Mouse (Mus musculus) lung, postnatal 0 days (tissue): ENCODE data around the gene Dbnl. TPM values are rescaled to one million over a fixed set of nuclear protein-coding genes. Genes with fewer than 3 reads are reported as not detected.
A peak's percentile ranks its signal among the peaks of the same experiment; 100 is the strongest.

Experiments
- ATAC-seq: fragments of 200-750 bp; cut with Nextera tagmentation; 2 replicates; pipeline ENCODE4 v1.8.0; 2017; ENCODE audit warnings: moderate library complexity
- DNase-seq: peaks from one replicate; pipeline ENCODE4 v3.0.0-alpha.2; 2016; ENCODE audit warnings: low spot score
- H3K27ac ChIP-seq: fragments of 300-500 bp; sonication (generic); 2 replicates; pipeline ENCODE4 v1.5.1; 2014; ENCODE audit warnings: antibody characterized with exemption, mild to moderate bottlenecking, low read length, mixed read lengths
- H3K27me3 ChIP-seq: fragments of 300-500 bp; sonication (generic); replicated peaks from 2 replicates; pipeline ENCODE4 v1.6.1; 2014; ENCODE audit warnings: low read length, mixed read lengths; ENCODE audit not compliant: insufficient read depth
- H3K36me3 ChIP-seq: fragments of 300-500 bp; sonication (generic); 2 replicates; pipeline ENCODE4 v1.6.1; 2014; ENCODE audit warnings: low read length, mixed read lengths; ENCODE audit not compliant: insufficient read depth
- H3K4me1 ChIP-seq: fragments of 300-500 bp; sonication (generic); 2 replicates; pipeline ENCODE4 v1.6.1; 2014; ENCODE audit warnings: antibody characterized with exemption, low read depth, low read length, mixed read lengths; ENCODE audit not compliant: insufficient read depth
- H3K4me2 ChIP-seq: fragments of 300-500 bp; sonication (generic); replicated peaks from 2 replicates; pipeline ENCODE4 v1.6.1; 2014; ENCODE audit warnings: low read depth, mild to moderate bottlenecking, low read length, moderate library complexity, mixed read lengths
- H3K4me3 ChIP-seq: fragments of 300-500 bp; sonication (generic); 2 replicates; pipeline ENCODE4 v1.5.1; 2014; ENCODE audit warnings: low read depth, low read length
- H3K9ac ChIP-seq: fragments of 300-500 bp; sonication (generic); replicated peaks from 2 replicates; pipeline ENCODE4 v1.6.1; 2014; ENCODE audit warnings: low read depth, mild to moderate bottlenecking
- H3K9me3 ChIP-seq: fragments of 300-500 bp; sonication (generic); 2 replicates; pipeline ENCODE4 v1.6.1; 2016; ENCODE audit warnings: low read length, mixed read lengths
- CTCF ChIP-seq: IDR thresholded peaks from 2 replicates; pipeline ENCODE4 v1.5.1; 2016; ENCODE audit warnings: antibody characterized with exemption, mild to moderate bottlenecking
- EP300 ChIP-seq: IDR thresholded peaks from 2 replicates; pipeline ENCODE4 v1.6.1; 2016; ENCODE audit warnings: antibody characterized with exemption, mild to moderate bottlenecking, control low read depth
- WGBS: fragments of 180-500 bp; shearing (Covaris S2); extraction: QIAGEN DNeasy Blood & Tissue Kit; methylation state at CpG from one replicate; pipeline ENCODE4 v1.1.7; 2014; 5-methylcytosine and 5-hydroxymethylcytosine counted together
- polyA plus RNA-seq: library from polyadenylated mRNA; unstranded; fragments of >200 nt; fragmentation: Nextera tagmentation; extraction: Ambion mirVana; gene quantifications from 2 replicates; pipeline ENCODE4 v1.2.1, GENCODE M21; 2015

The Dbnl gene
- polyA plus RNA-seq, 1 experiment from 2014 or later, result 98.0 TPM

DNA sequence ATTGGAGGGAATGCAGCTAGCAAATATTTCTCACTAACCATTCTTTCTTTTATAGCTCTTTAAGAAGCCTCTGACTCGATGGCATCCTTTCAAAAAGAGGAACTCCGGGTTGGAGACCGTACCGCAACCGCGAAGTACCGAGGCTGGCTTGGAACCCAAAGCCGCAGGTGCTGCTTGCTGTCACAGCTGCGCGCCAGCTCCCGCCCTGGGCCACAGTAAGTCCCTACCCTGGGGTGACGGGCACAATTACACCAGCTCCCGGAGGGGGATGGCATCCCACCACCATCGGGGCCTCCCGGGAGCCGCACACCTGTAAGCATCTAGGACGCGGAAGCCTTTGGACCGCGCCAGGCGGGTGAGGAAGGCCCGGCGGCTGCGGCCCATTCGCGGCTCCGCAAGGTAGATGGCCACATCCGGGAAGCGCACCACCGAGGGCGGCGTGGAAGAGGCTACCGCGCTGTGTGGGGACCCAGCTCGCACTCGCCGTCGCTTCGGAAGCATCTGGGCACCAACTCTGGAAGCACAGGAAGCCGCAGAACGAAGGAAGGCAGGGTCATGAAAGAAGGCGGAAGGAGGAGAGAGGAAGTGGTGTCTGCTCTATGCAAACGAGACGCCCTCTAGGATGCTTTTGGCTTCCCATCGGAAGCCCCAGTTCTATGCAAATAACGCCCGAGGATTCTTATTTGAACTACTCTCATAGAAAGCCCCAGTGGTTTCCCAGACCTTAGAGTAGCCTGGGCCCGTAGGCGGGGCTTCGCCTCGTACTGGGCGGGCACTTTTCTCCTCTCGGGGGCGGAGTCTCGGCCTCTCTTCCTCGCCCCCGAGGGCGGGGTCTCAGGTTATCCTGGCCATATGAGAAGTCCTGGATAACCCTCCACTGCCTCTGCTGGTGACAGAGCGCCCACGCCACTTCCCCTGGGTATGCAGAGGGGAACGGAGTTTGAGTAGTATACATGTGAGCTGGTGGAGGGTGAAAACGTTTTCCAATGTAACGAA, 49.3 kb downstream of the Dbnl start, which contains the start of gene Polm:
Gene Polm, minus strand, starts transcription at position 766 of the 996 bp plus-strand sequence.
- Histone ChIP-seq H3K4me2 (peak within 1 kb of the TSS; percentile 96), H3K4me1 (peaks cover 4% of the 10 kb centered on the region; the same call in 1 of the 2 replicates), H3K4me3 (peak within 1 kb of the TSS; percentile 67), H3K27me3 (no peaks in the 10 kb centered on the region), H3K9me3 (no peaks in the 10 kb centered on the region), H3K27ac (peak within 1 kb of the TSS; percentile 85), H3K36me3 (0 out of 2 replicates have a peak, but pooled peaks cover 7% of the 10 kb centered on the region), H3K9ac (peak within 1 kb of the TSS; percentile 64)
- DNase-seq (peak; percentile 98), ATAC-seq (peak; percentile 95)
- WGBS, result under 1% methylated on average over 63 of the region's 63 CpGs
- TF ChIP-seq CTCF (peak; percentile 89), EP300 (peak; percentile 55; the same call in 1 of the 2 replicates)

DNA sequence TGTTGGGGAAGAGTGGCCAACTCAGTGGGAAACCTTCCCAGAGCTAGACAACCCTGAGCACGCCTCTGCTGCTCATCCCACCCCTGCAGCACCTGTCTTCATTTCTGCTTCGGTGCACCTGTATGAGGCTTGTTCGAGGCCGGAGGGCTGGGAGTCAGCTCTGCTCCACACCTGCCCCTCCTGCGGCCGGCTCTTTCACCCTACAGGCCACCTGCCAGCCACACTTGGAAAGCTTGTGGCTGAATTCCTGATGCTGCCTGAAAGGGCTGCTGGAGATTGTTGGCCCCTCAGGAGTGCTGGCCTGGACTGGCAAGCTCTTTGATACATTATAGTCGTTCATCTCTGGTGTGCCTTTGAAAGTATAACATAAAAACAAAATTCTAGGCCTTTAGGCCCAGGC, 52.1 kb downstream of the Dbnl start:
- WGBS, result 75% methylated on average over 7 of the region's 7 CpGs
- TF ChIP-seq EP300, result no peak
- TF ChIP-seq CTCF, result no peak

DNA sequence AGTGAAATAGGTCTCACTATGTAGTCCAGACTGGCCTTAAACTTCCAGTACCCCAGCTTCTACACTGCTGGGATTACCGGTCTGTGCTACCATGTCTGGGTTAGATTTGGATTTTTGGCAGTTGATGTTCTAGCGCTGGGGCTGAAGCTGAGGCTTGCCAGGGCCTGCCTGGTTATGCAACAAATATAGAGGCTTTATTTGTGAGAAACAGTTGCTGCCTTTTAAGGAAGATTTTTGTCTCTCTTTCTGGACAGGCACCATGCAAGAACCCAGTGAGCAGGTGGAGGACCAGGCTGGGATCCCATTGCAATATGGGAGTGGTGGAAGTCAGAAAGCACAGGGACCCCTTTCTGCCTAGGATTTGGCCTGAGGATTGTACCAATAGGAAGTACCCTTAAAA, 53.5 kb downstream of the Dbnl start:
- 90% methylated on average over 2 of the region's 2 CpGs for WGBS
- Histone ChIP-seq H3K9ac (no peak overlapping the region), H3K4me2 (no peak overlapping the region), H3K27me3 (no peaks in the 10 kb centered on the region), H3K27ac (no peak overlapping the region), H3K4me3 (no peak overlapping the region), H3K9me3 (no peaks in the 10 kb centered on the region), H3K36me3 (no peaks in the 10 kb centered on the region), H3K4me1 (peaks cover 4% of the 10 kb centered on the region; the same call in 1 of the 2 replicates)
- DNase-seq (no peak), ATAC-seq (no peak)
- TF ChIP-seq EP300 (no peak), CTCF (no peak)

More for the DNA sequence above, 52.1 kb downstream of the Dbnl start:
- H3K36me3 ChIP-seq, result no peaks in the 10 kb centered on the region
- peaks cover 4% of the 10 kb centered on the region; the same call in 1 of the 2 replicates for H3K4me1 ChIP-seq
- H3K9me3 ChIP-seq, result no peaks in the 10 kb centered on the region
- H3K27me3 ChIP-seq, result no peaks in the 10 kb centered on the region
- H3K4me3 ChIP-seq, result no peak overlapping the region
- ATAC-seq (no peak), DNase-seq (no peak)
- no peak overlapping the region for H3K9ac ChIP-seq
- no peak overlapping the region for H3K4me2 ChIP-seq
- no peak overlapping the region for H3K27ac ChIP-seq

DNA sequence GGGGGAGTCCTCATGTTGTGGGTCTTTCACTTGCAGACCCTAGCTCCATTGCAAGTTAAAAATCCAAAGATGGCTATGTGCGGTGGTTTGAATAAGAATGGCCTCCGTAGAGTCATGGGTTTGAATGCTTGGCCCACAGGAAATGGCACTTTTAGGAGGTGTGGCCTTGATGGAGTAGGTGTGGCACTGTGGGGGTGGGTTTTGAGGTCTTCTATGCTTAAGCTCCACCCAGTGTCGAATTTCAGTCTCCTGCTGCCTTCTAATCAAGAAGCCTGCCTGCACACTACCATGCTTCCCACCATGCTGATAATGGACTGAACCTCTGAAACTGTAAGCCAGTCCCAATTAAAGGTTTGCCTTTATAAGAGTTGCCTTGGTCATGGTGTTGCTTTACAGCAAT, 54.8 kb downstream of the Dbnl start:
- H3K27ac ChIP-seq, result no peak overlapping the region
- H3K36me3 ChIP-seq, result no peaks in the 10 kb centered on the region
- H3K4me2 ChIP-seq, result no peak overlapping the region
- no peak overlapping the region for H3K4me3 ChIP-seq
- ATAC-seq (no peak), DNase-seq (no peak)
- no peaks in the 10 kb centered on the region for H3K27me3 ChIP-seq
- no peaks in the 10 kb centered on the region for H3K4me1 ChIP-seq
- WGBS, result 82% methylated on average over 3 of the region's 3 CpGs
- no peak overlapping the region for H3K9ac ChIP-seq
- H3K9me3 ChIP-seq, result no peaks in the 10 kb centered on the region
- TF ChIP-seq CTCF (no peak), EP300 (no peak)

DNA sequence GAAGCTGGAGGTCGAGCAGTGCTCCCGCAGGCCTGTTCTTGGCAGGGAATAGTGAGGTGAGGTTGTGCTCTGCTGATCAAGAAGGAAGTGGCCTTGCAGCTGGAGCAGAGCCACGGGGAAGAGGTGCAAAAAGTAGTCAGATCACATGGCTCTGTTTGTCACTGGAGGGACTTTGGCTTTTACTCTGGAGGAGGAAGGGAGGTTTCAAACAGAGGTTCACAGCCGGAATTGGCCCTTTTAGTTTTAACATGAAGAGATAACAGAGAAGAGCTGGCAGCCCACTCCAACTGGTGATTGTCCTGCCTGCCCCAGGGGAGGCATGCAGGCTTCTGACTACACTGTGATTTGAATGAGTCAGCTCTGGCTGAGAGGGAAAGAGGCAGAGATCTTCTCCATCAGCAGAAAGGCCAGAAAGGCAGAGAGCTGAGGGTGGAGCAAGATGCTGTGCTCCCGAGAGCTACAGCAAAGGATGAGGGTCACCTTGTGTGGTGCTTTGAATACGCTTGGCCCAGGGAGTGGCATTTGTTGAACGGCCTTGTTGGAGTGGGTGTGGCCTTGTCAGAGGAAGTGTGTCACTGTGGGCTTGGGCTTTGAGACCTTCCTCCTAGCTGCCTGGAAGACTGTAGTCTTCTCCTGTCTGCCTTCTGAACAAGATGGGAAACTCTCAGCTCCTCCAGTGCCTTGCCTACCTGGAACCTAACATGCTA, 58.5 kb downstream of the Dbnl start:
- DNase-seq, result no peak
- no peak for ATAC-seq
- Histone ChIP-seq H3K4me3 (no peak overlapping the region), H3K36me3 (no peaks in the 10 kb centered on the region), H3K27ac (no peak overlapping the region), H3K4me2 (no peak overlapping the region), H3K9ac (no peak overlapping the region), H3K4me1 (no peaks in the 10 kb centered on the region), H3K9me3 (no peaks in the 10 kb centered on the region), H3K27me3 (no peaks in the 10 kb centered on the region)
- no peak for TF ChIP-seq CTCF
- TF ChIP-seq EP300, result no peak
- WGBS, result 42% methylated on average over 7 of the region's 7 CpGs

DNA sequence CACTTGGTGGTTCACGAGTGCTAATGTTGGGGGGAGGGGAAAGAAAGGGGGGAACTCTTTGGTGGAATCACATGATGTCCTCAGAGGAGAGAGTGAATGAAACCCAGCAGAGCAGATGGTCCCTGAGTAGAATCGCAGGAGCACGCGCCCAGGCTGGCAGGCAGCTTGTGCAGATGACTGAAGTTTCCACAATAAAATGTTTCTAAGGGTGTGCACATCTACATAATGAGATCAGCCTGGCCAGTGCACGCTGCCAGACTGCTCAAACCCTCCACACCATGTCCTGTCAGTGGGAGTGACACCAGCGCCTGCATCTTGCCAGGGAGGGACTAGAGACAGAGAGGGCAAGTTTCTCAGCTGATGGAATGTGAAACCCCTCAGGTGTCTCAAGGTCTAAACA, 60.5 kb downstream of the Dbnl start:
- Histone ChIP-seq H3K9me3 (no peaks in the 10 kb centered on the region), H3K27me3 (no peaks in the 10 kb centered on the region), H3K4me2 (no peak overlapping the region), H3K4me3 (no peak overlapping the region), H3K9ac (no peak overlapping the region), H3K4me1 (no peaks in the 10 kb centered on the region), H3K27ac (no peak overlapping the region), H3K36me3 (no peaks in the 10 kb centered on the region)
- WGBS, result 68% methylated on average over 6 of the region's 6 CpGs
- DNase-seq (no peak), ATAC-seq (peak; percentile 53)
- TF ChIP-seq EP300 (no peak), CTCF (no peak)
